Mouse (Mus musculus): ENCODE data around the gene Pip4k2c. TPM values are rescaled to one million over a fixed set of nuclear protein-coding genes. Genes with fewer than 3 reads are reported as not detected.

Pip4k2c gene
- polyA plus RNA-seq, 1 experiment, result 22.2 TPM

- no peak for DNase-seq (ENCODE audit: low read depth in 1 of 2, low spot score in 2 of 2)
- Histone ChIP-seq H3K27ac (ENCODE audit: insufficient read depth, low read length) (no peak overlapping the region), H3K4me3 (ENCODE audit: extremely low read depth, insufficient read depth, insufficient read length) (no peak overlapping the region), H3K27me3 (ENCODE audit: control insufficient read depth, insufficient read depth, low read length) (peaks cover 11% of the 10 kb centered on the region), H3K36me3 (ENCODE audit: control insufficient read depth, insufficient read depth, low read length) (peaks cover 30% of the 10 kb centered on the region), H3K4me1 (ENCODE audit: control insufficient read depth, insufficient read depth, insufficient read length) (peaks cover 14% of the 10 kb centered on the region)
- 77% methylated on average over 16 of the region's 16 CpGs for WGBS
- no peak for TF ChIP-seq POLR2A (IDR thresholded peaks at IDR 0.05; ENCODE audit: low read depth, low read length)
- TF ChIP-seq CTCF (IDR thresholded peaks at IDR 0.05; ENCODE audit: extremely low read depth, insufficient read depth, insufficient read length, insufficient replicate concordance), result no peak
These were observed 38.0 kb downstream of the Pip4k2c start for GRCm38 (mm10) chr10:127173148-127174065.

GRCm38 (mm10) chr10:127171631-127172200 is 39.7 kb downstream of the Pip4k2c start:
- Histone ChIP-seq H3K4me1 (ENCODE audit: control insufficient read depth, insufficient read depth, insufficient read length) (peaks cover 3% of the 10 kb centered on the region; the same call in 1 of the 2 replicates), H3K27me3 (ENCODE audit: control insufficient read depth, insufficient read depth, low read length) (no peaks in the 10 kb centered on the region), H3K27ac (ENCODE audit: insufficient read depth, low read length) (no peak overlapping the region), H3K4me3 (ENCODE audit: extremely low read depth, insufficient read depth, insufficient read length) (no peak overlapping the region), H3K36me3 (ENCODE audit: control insufficient read depth, insufficient read depth, low read length) (peaks cover 37% of the 10 kb centered on the region)
- no peak for DNase-seq (ENCODE audit: low read depth in 1 of 2, low spot score in 2 of 2)
- WGBS, result 90% methylated on average over 15 of the region's 15 CpGs
- TF ChIP-seq POLR2A (IDR thresholded peaks at IDR 0.05; ENCODE audit: low read depth, low read length), result no peak
- no peak for TF ChIP-seq CTCF (IDR thresholded peaks at IDR 0.05; ENCODE audit: extremely low read depth, insufficient read depth, insufficient read length, insufficient replicate concordance)

DNA sequence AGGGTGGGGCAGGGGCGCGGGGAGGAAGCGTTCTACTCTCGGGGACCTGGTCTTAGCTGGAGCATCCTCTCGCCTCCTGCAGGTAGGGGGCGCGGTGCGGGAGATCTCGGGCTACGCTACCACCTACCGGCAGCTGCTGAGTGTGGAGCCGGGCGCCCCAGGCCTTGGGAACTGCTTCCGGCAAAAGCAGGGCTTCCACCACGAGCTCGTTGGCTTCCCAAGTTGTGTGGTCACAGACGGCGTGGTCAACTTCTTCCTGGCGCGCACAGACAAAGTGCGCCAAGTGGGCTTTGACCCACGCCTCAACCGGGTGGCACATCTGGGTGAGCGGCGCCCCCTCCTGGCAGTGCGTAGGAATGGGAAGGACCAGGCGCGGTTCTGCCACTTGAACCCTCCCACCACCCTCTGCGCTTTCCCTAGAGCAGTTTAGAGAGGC is 40.5 kb downstream of the Pip4k2c start:
- WGBS, result 3% methylated on average over 29 of the region's 29 CpGs

GRCm38 (mm10) chr10:127170002-127170401 is 41.4 kb downstream of the Pip4k2c start:
- WGBS, result 76% methylated on average over 22 of the region's 22 CpGs

More for the DNA sequence above, 40.5 kb downstream of the Pip4k2c start:
- peak; percentile 73 to 82 for DNase-seq (ENCODE audit: low read depth in 1 of 2, low spot score in 2 of 2)
- Histone ChIP-seq H3K36me3 (ENCODE audit: control insufficient read depth, insufficient read depth, low read length) (peaks cover 37% of the 10 kb centered on the region), H3K27ac (ENCODE audit: insufficient read depth, low read length) (0 out of 2 replicates have a peak overlapping the region, but pooled peaks have one; percentile 11), H3K27me3 (ENCODE audit: control insufficient read depth, insufficient read depth, low read length) (no peaks in the 10 kb centered on the region), H3K4me3 (ENCODE audit: extremely low read depth, insufficient read depth, insufficient read length) (peak overlapping the region; percentile 31; the same call in 1 of the 2 replicates), H3K4me1 (ENCODE audit: control insufficient read depth, insufficient read depth, insufficient read length) (peaks cover 3% of the 10 kb centered on the region; the same call in 1 of the 2 replicates)
- no peak for TF ChIP-seq POLR2A (IDR thresholded peaks at IDR 0.05; ENCODE audit: low read depth, low read length)
- TF ChIP-seq CTCF (IDR thresholded peaks at IDR 0.05; ENCODE audit: extremely low read depth, insufficient read depth, insufficient read length, insufficient replicate concordance), result peak; percentile 91

GRCm38 (mm10) chr10:127167614-127168192 is 43.7 kb downstream of the Pip4k2c start:
- Histone ChIP-seq H3K27me3 (ENCODE audit: control insufficient read depth, insufficient read depth, low read length) (no peaks in the 10 kb centered on the region), H3K36me3 (ENCODE audit: control insufficient read depth, insufficient read depth, low read length) (peaks cover 35% of the 10 kb centered on the region), H3K4me3 (ENCODE audit: extremely low read depth, insufficient read depth, insufficient read length) (peak overlapping the region; percentile 72), H3K27ac (ENCODE audit: insufficient read depth, low read length) (peak overlapping the region; percentile 100), H3K4me1 (ENCODE audit: control insufficient read depth, insufficient read depth, insufficient read length) (peaks cover 12% of the 10 kb centered on the region; the same call in 1 of the 2 replicates)
- TF ChIP-seq POLR2A (IDR thresholded peaks at IDR 0.05; ENCODE audit: low read depth, low read length), result no peak
- no peak for DNase-seq (ENCODE audit: low read depth in 1 of 2, low spot score in 2 of 2)
- 67% methylated on average over 10 of the region's 10 CpGs for WGBS

More at GRCm38 (mm10) chr10:127170002-127170401, 41.4 kb downstream of the Pip4k2c start:
- Histone ChIP-seq H3K36me3 (ENCODE audit: control insufficient read depth, insufficient read depth, low read length) (peaks cover 37% of the 10 kb centered on the region), H3K27ac (ENCODE audit: insufficient read depth, low read length) (no peak overlapping the region), H3K27me3 (ENCODE audit: control insufficient read depth, insufficient read depth, low read length) (no peaks in the 10 kb centered on the region), H3K4me1 (ENCODE audit: control insufficient read depth, insufficient read depth, insufficient read length) (peaks cover 3% of the 10 kb centered on the region; the same call in 1 of the 2 replicates), H3K4me3 (ENCODE audit: extremely low read depth, insufficient read depth, insufficient read length) (no peak overlapping the region)
- no peak for TF ChIP-seq CTCF (IDR thresholded peaks at IDR 0.05; ENCODE audit: extremely low read depth, insufficient read depth, insufficient read length, insufficient replicate concordance)
- no peak for TF ChIP-seq POLR2A (IDR thresholded peaks at IDR 0.05; ENCODE audit: low read depth, low read length)
- DNase-seq (ENCODE audit: low read depth in 1 of 2, low spot score in 2 of 2), result peak in 1 of 2 experiments; percentile 29

DNA sequence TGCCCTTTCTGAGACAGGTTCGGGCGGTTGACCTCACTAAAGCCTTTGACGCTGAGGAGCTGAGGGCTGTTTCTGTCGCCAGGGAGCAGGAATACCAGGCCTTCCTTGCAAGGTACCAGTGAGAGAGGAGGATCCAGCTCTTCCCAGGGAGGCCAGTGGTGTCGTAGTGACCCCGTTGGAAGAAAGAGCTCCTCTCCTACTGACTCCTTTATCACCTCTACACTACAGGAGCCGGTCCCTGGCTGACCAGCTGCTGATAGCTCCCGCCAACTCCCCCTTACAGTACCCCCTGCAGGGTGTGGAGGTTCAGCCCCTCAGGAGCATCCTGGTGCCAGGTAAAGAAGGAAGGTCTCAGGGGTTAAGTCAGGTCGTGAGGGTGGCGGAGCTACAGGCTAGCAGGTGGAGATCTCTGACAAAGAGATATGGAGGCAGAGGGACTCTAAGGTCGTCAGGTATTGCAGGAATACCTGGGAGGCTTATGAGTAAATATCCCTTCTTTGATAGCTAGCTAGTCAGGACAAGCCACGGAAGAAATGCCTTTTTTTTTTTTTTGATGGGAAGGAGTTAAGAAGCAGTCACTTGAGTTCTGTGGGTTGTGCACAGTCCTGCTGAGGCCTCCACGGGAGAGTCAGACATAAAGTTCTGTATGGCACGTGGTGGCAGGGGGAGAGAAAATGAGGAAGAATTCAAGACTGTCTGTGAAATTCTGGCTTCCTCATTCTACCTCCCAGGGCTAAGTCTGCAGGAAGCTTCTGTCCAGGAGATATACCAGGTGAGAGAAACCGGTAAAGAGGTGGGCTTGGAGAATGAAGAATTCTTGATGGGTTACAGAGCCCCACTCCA is 44.4 kb downstream of the Pip4k2c start:
- Histone ChIP-seq H3K27me3 (ENCODE audit: control insufficient read depth, insufficient read depth, low read length) (no peaks in the 10 kb centered on the region), H3K27ac (ENCODE audit: insufficient read depth, low read length) (peak overlapping the region; percentile 100), H3K4me1 (ENCODE audit: control insufficient read depth, insufficient read depth, insufficient read length) (peaks cover 12% of the 10 kb centered on the region; the same call in 1 of the 2 replicates), H3K36me3 (ENCODE audit: control insufficient read depth, insufficient read depth, low read length) (peaks cover 30% of the 10 kb centered on the region), H3K4me3 (ENCODE audit: extremely low read depth, insufficient read depth, insufficient read length) (peak overlapping the region; percentile 72)
- TF ChIP-seq POLR2A (IDR thresholded peaks at IDR 0.05; ENCODE audit: low read depth, low read length), result no peak
- no peak for TF ChIP-seq CTCF (IDR thresholded peaks at IDR 0.05; ENCODE audit: extremely low read depth, insufficient read depth, insufficient read length, insufficient replicate concordance)
- no peak for DNase-seq (ENCODE audit: low read depth in 1 of 2, low spot score in 2 of 2)
- 43% methylated on average over 15 of the region's 15 CpGs for WGBS
